Mouse (Mus musculus) naive thymus-derived CD4-positive, alpha-beta T cell, adult 2 months (primary cell): Measurements from ENCODE around the gene Kcns1.
A peak's percentile ranks its signal among the peaks of the same experiment; 100 is the strongest.
"Not testable (repeated sequence)": the region's sequence is repeated elsewhere in the genome, so short reads cannot be mapped to it uniquely, and the experiment has no call there.

Experiments used
- DNase-seq: peaks from one replicate; pipeline ENCODE4 v3.0.0-alpha.2; 2011; ENCODE audit warnings: low read depth

The Kcns1 gene

DNA sequence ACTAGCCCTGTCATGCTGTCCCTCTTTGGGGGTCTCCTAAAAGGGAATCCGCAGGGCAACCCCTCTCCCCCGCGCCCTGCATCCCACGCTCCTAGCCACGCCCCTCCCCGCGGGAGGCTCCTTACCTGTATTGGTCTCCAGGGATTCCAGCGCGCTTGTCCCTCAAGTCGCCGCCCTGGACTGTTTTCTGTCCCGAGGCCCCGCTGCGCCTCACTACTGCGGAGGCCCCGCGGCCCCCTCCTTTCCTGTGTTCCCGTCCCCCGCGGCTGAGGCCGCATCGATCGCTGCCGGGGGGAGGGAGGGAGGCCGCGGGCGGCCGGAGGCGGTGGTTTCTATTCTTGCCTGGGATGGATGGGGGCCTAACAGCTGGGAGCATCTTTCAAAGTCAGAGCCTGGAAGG lies at the start of gene Kcns1:
Kcns1 (minus strand) TSS at position 212 of the 400 bp plus-strand sequence.
- DNase-seq: no peak

GRCm38 (mm10) chr2:164219295-164219694 lies 48.4 kb upstream of the Kcns1 start:
- DNase-seq: no peak

- no peak for DNase-seq
Observed at GRCm38 (mm10) chr2:164212711-164213110, 41.8 kb upstream of the Kcns1 start.

GRCm38 (mm10) chr2:164210892-164211291 lies 40.0 kb upstream of the Kcns1 start:
- no peak for DNase-seq

GRCm38 (mm10) chr2:164206676-164207075 lies 35.8 kb upstream of the Kcns1 start:
- DNase-seq: no peak

DNA sequence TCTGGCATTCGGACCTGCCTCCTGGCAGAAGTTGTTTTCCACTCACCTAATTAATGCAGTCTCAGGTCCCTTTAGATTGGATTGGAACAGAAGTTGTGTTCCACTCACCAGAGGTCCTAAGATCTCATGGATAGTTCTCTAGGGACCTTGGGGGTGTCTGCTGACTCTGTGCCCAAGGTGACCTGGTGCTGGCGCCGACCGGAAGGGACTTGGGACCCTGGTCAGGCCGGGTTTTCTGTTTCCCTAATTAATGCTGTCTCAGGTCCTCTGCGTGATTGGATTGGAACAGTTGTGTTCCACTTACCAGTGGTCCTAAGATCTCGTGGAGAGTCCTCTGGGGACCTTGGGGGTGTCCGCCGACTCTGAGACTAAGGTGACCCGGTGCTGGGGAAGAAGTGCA lies 35.1 kb upstream of the Kcns1 start:
- not testable (repeated sequence) for DNase-seq

- no peak for DNase-seq
Observed at GRCm38 (mm10) chr2:164199626-164200327, 28.9 kb upstream of the Kcns1 start, which contains the start of gene Wfdc15a. Gene Wfdc15a (minus strand): TSS chr2:164200130.

DNA sequence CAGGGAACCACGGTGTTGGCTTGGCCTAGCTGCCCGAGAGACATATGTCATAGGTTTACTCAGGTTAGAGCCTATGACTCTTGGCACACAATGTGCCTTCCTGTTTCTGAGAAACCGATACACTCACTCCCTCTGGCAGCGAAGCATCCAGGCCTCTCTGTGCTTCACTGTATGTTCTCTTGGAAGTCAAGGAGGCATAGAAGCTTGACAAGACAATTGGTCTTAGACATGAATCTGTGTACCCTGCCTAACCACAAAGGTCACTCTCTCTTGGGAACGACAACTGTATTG lies 25.7 kb upstream of the Kcns1 start:
- DNase-seq: no peak

- DNase-seq: no peak
Observed at GRCm38 (mm10) chr2:164195971-164196699, 25.2 kb upstream of the Kcns1 start.

DNA sequence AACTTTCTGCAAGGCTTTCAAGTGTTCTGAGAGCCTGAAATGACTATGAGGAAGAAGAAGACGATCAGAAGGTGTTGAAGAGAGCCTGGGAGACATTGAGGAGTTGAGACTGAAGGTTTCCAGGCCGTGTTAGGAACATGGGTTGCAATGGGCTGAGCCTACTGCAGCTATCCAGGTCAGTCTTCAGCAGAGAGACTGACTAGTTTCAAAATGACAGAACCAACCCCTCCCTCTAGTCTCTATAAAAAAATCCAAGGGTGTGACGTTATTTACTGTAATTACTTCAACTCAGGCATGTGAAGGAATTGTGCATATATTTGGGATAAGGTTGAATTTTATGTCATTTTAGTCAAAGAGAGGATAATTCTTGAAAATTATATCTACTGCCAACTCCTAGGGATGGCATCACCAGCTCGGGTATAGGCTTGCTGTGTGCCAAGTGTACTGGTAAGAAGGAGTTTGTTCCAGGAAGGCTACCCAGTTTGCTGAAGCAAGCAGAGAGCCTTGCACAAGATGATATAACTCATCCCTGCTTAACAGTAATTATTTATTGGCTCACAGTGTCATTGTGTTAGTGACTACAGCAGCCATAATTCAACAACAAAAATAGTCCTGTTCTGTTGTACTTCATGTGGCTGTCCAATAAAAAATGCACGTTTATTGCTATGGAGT lies 24.2 kb upstream of the Kcns1 start:
- no peak for DNase-seq

GRCm38 (mm10) chr2:164192279-164192678 lies 21.4 kb upstream of the Kcns1 start:
- DNase-seq: no peak

GRCm38 (mm10) chr2:164190576-164190975 lies 19.7 kb upstream of the Kcns1 start, which contains the start of gene Wfdc12:
Gene Wfdc12 (minus strand): TSS chr2:164190608.
- DNase-seq: no peak

- peak; percentile 55 for DNase-seq
Observed at GRCm38 (mm10) chr2:164188722-164189121, 17.8 kb upstream of the Kcns1 start.

DNA sequence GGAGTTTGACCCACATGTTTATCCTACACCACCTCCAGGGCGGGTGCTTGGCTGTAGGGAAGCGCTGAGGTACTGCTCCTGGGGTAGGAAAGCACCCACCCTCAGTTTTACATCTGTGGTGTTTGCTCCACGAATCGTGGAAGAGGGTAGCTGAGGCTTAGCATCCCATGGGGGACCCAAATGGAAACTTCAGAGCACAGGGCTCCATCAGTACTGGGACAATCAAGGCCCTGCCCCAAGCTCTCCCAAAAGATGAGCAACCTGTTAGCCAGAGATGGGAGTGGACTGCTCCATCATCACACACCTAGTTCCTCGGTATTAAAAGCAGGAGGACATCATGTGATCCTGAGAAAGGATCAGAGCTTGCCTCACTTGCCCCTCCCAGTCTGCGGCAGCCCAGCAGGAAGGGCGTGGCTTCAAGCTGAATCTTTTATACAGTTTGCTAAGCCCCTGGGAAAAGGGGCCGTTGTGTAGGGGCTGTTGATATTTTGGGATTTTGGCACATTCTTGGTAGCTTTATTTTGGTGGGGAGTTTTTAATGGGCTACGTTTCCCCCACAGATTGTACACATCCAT lies 13.3 kb upstream of the Kcns1 start:
- DNase-seq: peak; percentile 30

DNA sequence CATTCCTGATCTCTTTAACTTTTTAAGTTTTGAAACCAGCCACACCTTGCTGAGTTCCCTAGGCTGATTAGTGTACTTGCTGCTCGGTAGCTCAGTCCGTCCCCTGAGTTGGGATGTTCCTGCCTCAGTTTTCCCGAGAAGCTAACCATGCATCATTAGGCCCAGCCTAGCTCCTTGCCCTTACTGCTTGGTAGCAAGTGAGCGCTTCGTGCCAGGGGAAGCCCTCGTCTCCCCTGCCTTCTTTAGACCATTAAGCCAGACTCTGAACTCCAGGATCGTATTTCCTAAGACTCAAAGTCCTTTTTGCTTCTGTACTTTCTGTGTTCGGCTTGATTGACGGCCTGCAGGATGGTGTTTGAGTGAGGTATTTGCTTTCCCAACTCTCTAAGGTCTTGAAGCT lies 12.4 kb upstream of the Kcns1 start:
- no peak for DNase-seq

GRCm38 (mm10) chr2:164182692-164183255 lies 11.9 kb upstream of the Kcns1 start, which contains the start of gene Wfdc5:
Gene Wfdc5 (minus strand): TSS chr2:164182742.
- DNase-seq: no peak

GRCm38 (mm10) chr2:164180770-164181169 lies 9.9 kb upstream of the Kcns1 start:
- DNase-seq: no peak

GRCm38 (mm10) chr2:164180124-164180523 lies 9.2 kb upstream of the Kcns1 start:
- DNase-seq: peak; percentile 73

DNA sequence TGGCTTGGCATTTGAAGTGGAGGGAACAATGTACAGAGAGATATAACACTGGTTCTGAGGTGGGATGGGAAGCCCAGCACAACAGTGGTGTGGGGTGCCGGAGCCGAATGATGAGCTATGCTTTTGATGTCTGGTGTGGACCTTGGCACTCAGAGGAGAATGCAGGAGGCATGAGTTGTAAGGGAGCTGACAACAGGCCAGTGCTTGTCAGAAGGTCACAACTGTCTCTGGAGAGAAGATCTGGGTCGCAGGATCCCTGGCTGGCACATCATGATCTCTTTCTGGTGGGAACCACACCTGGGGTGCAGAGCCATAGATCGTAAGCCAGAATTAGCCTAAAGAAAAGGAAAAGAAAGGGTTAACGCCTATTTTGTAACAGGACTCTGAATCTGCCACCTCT lies 6.9 kb upstream of the Kcns1 start:
- DNase-seq: no peak

- DNase-seq: no peak
Observed at GRCm38 (mm10) chr2:164175850-164176249, 4.9 kb upstream of the Kcns1 start.

DNA sequence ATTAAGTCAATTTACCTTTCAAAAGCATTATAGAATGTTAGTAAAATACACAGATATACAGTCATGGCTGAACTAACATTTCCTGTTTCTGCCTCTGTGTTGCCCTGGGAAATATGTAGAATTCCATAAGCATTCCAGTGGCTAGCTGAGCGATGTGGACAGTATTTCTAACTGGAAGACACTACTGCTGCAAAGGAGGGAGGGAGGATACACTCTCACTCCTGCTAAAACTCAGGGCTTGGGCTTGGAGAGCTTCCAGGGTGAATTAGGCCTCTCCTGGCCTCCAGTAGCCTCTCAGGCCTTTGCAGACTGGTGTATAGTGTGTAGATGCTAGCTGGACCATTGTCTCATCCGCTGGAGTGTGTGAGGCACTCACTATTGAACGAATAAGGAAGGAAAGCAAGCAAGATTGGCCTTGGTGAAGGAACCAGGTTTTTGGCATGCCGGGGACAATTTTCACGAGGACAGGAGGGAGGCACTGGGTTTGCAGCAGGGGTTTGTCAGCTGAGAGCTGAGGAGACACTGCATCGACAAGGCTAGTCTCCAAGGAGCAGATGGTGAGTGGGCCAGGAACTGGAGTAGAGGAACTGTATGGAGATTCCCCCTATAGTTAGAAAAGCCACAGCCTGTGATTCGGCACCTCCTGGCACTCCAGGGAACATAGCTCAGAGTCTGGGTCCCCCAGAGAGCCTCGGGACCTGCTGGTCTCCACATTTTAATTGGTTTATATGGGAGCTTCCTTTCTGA lies 3.9 kb upstream of the Kcns1 start:
- DNase-seq: no peak

DNA sequence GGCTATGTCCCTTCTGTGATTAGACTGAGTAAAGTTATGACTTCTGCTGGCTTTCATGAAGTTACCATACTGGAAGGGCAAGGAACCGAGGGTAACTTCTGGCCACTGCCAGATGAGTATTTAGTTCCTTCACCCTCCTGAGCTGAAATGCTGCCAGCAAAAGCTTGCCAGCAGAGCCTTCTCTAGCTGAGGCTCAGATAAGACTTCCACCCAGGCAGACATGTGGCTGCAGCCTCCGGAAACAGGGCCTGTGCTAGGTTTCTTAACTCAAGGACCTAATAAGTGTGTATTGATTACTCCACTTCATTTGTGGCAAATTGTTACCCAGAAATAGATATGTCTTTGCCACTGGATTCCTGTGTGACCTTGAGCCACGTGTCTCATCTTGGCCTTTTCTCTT lies 2.5 kb upstream of the Kcns1 start:
- no peak for DNase-seq
